Mouse (Mus musculus) T-helper 2 cell (primary cell): Measurements from ENCODE around the gene Catip.

Experiments
- in situ Hi-C: fragments of 300-600 bp; cut with MboI, MseI; formaldehyde crosslinking; loops from one replicate; pipeline ENCODE4 v1.15.1; 2025; ENCODE audit warnings: high pct_unique_total_duplicates

Catip gene

DNA sequence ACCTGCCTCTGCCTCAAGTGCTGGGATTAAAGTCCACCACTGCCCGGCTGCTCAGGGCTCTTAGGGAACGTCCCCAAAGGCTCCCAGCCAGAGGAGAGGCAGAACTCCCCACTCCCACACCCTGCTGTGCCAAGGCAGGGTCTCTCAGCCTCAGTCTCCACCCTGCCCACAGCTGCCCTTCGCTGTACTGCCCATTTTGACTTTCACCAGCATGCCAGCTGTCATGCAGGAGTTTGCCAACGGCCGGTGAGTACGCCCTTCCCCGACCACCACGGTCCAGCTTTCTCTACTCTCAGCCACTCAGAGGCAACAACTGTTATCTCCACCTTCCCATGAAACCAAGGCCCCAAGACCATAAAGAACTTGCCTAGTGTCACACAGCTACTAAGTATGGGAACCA, 22.6 kb downstream of the Catip start:
- in situ Hi-C loops: loop anchor here (10.0 to 25.0 kb wide), 2 partner anchors 90 to 447 kb away; no protein-coding TSS in a partner anchor

DNA sequence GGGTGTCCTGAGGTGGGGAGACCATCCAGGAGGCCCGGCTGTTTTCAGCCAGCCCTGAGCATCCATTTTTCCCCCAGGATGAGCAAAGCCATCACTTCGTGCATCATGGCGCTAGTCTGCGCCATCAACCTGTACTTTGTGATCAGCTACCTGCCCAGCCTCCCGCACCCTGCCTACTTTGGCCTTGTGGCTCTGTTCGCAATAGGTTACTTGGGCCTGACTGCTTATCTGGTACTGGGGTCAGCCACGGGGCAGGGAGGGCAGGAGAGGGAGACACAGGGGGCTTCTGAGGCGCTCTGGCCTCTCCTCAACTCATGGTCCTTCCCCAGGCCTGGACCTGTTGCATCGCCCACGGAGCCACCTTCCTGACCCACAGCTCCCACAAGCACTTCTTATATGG, 23.2 kb downstream of the Catip start:
- in situ Hi-C loops: loop anchor here (10.0 to 25.0 kb wide), 2 partner anchors 90 to 448 kb away; no protein-coding TSS in a partner anchor

DNA sequence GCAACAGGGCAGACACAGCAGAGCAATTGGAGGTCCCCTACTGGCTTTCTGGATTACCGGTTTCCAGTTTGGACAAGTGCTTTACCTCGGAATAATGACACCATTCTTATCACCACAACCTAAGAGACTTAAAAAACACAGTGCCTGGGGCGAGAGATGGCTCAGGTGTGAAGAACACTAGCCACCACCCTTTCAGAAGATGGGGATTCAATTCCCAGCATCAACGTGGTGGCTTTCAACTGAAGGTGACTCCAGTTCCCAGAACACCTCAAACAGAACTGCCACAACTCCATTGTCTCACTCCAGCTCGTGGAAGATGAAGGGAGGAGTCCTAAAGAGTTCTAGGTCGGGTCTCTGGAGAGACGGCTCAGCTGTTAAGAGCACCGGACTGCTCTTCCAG, 23.6 kb downstream of the Catip start:
- in situ Hi-C loops: loop anchor here (10.0 to 25.0 kb wide), 2 partner anchors 91 to 448 kb away; no protein-coding TSS in a partner anchor

DNA sequence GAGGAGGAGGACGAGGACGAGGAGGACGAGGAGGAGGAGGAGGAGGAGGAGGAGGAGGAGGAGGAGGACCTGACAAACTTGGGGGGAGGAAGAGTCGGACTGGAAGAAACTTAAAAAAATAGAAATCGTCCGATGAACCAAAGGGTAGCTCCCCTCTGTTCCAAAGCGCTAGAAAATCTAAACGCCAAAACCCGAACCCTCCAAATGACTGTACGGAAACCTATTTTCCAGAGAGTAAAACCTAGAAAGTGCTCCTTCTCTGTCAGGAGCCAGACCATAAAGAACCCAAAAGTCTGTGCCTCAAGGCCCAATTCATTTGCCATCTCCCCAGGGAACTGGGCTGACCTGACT, 24.4 kb downstream of the Catip start:
- in situ Hi-C loops: loop anchor here (10.0 to 25.0 kb wide), 2 partner anchors 92 to 449 kb away; no protein-coding TSS in a partner anchor

DNA sequence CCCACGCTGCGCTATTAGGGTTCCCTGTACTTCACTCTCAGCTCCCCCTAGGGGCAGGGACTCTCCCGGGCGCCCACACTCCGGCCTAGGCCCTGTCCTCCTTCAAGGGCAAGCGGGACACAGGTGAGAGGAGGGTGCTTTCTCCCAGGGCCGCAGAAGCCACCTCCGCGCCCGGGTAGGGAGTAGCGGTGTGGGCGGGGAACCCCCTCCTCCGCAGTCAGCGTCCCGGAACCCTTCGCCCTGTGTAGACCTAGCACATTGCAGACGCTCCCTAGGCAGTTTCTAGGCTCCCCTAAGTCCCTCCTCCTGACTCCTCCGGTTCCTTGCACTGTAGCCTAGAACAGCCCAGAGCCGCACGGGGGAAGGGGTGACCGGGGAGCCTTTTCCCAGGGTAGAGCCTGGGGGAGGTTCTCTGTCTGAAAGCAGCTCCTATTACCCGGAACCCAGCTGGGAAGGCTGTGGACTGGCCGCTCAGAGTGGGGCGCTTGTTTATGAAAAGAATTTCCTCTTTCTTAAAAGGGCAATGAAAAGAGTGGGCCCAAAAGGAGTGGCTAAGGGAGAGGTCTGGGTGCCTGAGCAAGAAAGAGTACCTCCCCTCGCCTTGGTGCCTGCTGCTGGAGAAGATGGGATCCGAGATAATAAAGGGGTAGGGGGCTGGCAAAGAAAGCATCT, 24.9 kb downstream of the Catip start:
- in situ Hi-C loops: loop anchor here (10.0 to 25.0 kb wide), 2 partner anchors 92 to 450 kb away; no protein-coding TSS in a partner anchor

DNA sequence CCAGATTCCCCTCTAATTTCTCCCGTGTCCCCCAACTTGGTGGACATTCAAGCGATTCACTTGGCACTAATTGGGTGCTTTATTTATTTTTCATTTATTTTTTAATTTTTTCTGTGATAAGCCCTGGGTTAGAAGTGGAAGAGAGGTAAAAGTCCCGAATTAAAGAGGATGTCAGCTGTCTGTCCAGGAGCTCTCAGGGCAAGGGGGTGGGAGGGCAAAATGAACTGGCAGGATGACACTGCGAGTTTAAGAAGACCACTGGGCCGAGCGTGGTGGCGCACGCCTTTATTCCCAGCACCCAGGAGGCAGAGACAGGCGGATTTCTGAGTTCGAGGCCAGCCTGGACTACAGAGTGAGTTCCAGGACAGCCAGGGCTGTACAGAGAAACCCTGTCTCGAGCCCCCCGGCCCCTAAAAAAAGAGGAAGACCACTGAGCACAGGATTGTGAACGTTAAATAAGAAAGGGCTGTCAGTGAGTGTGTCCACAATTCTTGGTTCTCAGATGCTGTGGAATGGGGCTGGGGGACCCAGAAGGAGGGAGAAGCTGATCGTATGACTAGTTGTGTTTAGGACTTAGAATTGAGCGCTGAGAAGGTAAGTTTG, 25.6 kb downstream of the Catip start:
- in situ Hi-C loops: loop anchor here (10.0 to 25.0 kb wide), 2 partner anchors 93 to 450 kb away; no protein-coding TSS in a partner anchor

DNA sequence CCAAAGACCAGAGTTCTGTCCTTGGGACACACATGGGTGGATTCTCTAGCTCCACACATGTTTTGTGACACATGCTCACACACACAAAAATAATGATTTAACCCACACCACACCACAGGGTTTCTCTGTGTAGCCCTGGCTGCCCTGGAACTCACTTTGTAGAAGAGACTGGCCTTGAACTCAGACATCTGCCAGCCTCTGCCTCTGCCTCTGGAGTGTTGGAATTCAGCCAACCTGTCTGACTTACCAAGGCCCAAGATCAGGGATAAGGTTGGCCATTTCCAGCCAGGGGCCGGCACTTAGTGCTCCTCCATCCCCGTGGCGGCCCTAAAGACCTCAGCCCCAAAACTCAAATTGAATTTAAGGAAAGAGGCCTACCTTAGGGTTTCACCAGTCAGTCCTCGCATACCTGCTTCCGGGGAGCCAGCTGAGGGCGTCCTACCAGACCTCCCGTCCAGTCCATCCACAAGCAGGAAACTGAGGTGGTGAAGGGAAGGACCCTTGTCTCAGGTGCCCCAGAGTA, 26.6 kb downstream of the Catip start:
- in situ Hi-C loops: loop anchor here (10.0 to 25.0 kb wide), 2 partner anchors 94 to 451 kb away; no protein-coding TSS in a partner anchor

DNA sequence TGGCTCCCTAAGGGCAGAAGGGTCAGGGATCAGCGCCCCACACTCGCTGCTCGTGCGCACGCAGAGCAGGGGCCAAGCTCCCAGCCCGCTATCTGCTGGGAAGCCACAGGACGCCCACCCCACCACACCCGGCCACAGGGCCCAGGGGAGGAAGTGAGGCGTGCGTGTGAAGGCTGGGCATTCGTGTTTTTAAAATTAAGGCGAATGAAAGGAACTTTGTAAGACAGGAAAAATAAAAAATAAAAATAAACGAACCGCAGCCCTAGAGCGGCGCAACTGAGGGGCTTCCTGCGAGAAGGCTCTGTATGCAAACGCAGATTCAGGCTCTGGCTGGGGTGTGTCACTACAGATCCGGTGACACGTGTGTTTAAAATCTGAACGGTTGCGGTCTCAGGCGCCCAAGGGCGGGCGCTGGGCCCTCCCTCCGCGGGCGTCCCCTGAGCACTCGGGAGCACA, 28.0 kb downstream of the Catip start:
- in situ Hi-C loops: loop anchor here (10.0 to 25.0 kb wide), 2 partner anchors 95 to 453 kb away; no protein-coding TSS in a partner anchor

DNA sequence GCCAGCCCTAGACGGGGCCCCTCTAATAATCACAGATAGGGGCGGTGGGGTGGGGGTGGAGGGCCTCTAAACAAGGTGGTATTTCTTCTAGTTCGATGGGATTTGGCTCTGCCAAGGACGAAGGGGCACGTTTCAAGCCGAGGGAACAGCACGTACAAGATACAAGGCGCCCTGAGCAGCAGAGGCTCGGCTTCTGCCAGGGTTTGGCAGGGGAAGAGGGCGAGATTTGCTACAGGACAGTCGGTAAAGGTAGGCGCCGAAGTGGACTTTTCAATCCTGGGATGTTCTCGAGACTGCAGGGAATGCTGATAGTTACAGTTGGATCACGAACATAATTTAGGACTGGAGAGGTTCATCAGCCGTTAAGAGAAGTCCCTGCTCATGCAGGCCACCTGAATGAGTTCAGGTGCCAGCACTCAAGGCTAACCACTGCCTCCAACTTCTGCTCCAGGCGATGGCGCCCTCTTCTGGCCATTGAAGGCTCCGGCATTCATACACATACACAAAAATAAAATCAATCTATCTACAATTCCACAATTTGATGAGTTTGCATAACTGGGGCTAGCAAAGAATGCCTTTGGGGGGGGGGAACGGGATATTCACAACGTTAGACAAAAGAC, 28.5 kb downstream of the Catip start:
- in situ Hi-C loops: loop anchor here (25.0 kb wide), 1 partner anchor 453 kb away; no protein-coding TSS in a partner anchor

DNA sequence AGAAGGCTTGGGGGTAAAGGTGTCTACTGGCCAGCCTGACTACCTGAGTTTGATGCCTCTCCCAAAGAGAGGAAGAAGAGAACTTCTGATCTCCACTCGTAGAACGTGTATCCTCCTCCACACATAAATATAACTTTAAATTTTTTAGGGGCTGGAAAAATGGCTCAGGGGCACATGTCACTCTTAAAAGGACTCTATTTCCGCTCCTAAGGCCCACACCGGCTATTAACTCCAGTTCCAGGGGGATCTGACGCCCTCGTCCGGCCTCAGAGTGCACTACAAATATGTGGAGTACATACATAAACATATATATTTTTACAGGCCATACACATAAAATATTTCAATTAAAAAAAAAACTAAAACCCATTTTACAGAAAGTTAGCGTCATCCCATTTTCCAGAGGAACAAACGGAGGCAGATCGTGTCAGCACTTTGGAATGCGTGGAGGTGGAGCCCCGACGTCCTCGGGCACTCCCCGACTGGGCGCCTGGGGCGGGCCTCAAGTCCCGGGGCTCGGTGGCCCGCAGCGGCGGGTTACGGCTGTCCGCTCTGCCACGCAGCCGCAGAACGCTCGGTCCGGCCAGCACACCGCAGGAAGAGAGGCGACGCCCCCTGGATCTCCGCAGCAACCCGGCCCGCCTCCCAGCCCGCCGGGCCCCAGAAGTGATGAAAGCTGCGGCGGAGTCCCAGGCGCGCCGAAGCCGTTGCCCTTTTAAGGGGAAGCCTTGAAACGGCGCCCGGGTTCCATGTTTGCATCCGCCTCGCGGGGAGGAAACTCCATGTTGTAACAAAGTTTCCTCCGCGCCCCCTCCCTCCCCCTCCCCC, 29.2 kb downstream of the Catip start, which contains the start of gene Ctdsp1:
Ctdsp1 (plus strand) TSS at position 586 of the 825 bp plus-strand sequence.
- in situ Hi-C loops: loop anchor here (25.0 kb wide), 1 partner anchor 454 kb away; no protein-coding TSS in a partner anchor

DNA sequence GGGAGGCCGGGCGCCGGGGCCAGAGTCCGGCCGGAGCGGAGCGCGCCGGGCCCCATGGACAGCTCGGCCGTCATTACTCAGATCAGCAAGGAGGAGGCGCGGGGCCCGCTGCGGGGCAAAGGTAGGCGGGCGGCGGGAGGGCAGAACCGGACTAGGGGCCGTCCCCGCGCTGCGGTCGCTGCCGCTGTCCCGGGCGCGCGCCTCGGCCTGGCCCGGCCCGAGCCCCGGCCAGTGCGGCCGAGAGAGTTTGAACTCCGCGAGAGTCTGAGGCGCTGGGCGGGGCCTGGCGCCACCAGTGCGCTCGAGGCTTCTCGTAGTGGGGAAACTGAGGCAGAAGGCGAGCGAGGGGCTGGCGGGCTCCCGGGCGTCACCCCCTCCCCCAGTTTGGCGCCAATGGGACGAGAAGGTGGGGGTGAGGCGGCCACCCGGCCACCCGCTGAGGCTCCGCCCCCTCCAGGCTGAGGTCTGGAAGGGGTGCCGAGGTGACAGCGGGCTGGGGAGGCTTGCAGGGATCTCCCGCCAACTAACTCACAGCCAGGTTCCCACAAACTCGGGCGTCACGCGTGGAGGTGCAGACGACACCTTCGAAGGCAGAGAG, 30.0 kb downstream of the Catip start:
- in situ Hi-C loops: loop anchor here (25.0 kb wide), 1 partner anchor 455 kb away; no protein-coding TSS in a partner anchor

DNA sequence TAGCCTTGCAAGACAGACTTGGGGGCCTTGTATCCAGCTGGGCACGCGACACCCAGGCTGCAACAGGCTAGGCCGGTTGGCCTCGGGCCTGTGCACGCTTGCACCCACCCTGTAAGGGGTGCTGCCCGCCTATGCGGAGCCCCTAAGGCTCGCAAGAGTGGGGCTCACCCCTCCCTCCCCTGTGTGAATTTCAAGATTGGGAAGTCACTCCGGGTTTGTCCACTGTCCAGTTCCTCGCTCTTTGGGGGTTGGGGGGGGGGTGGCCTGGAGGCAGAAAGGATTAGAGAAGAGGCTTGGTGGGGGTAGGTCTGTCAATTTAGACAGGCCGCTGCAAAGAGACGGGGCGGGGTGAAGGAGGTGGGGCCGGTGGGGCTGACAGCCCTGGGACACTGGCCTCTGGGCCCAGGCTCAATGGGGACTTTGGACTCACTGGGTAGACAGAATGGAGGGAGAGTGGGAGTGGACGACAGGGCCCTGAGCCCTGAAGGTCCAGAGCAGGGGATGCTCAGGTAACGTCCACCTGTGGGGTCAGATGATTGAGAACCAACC, 30.6 kb downstream of the Catip start:
- in situ Hi-C loops: loop anchor here (25.0 kb wide), 1 partner anchor 455 kb away; no protein-coding TSS in a partner anchor

DNA sequence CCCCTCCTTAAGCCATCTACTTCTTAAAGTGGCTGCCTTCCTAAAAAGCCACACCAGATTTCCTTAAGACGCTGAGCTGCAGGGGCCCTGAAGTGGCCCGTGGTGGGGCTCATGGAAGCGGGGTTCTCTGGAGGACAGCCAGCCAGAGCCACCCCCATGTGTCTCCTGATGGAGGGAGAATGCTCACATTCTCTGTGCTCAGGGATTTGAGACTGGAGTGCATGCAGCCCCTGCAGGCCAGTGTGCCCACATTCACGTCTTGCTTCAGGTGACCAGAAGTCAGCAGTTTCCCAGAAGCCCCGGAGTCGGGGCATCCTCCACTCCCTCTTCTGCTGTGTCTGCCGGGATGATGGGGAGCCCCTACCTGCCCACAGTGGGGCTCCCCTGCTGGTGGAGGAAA, 31.1 kb downstream of the Catip start:
- in situ Hi-C loops: loop anchor here (25.0 kb wide), 1 partner anchor 456 kb away; no protein-coding TSS in a partner anchor

DNA sequence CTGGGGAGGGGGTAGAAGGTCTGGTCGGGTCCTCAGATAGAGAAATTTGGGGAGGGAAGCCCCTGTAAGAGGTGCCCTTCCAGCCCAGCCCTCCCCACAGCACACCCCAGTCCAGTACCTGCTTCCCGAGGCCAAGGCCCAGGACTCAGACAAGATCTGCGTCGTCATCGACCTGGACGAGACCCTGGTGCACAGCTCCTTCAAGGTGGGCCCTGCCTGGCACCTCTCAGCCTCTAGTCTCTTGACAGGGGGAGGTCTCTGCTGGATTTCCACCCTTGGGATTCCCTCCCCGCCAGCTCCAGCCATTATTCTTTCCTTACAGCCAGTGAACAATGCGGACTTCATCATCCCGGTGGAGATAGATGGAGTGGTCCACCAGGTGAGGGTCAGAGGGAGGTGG, 31.8 kb downstream of the Catip start:
- in situ Hi-C loops: loop anchor here (25.0 kb wide), 1 partner anchor 456 kb away; no protein-coding TSS in a partner anchor

DNA sequence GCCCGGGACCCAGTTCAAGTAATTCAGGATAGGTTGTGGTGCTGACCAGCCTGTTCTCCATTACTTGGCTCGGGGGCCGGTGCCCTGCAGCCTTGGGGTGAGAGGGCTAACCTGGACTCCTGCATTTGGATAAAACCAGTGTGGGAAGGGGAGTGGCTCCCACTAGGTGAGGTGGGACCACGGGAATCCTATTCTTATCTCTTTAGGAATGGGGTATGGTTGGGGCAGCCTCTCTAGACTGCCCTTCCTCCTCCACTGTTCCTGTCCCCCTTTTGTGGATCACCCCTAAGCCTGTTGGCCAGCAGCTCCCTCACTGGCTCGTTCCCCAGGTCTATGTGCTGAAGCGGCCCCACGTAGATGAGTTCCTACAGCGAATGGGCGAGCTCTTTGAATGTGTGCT, 32.4 kb downstream of the Catip start:
- in situ Hi-C loops: loop anchor here (25.0 kb wide), 1 partner anchor 457 kb away; no protein-coding TSS in a partner anchor

DNA sequence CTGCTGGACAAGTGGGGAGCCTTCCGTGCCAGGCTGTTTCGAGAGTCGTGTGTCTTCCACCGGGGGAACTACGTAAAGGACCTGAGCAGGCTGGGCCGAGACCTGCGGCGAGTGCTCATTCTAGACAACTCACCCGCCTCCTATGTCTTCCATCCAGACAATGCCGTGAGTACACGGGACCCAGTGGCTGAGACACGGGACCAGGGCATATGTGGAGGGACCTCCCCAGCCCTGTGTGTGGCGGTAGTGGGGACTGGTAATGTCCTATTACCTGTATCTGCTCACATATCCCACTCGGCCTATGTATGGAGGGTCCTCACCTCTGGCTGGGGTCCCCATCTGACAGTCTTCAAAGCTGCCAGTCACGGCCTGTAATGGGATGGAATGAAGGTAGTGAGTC, 33.0 kb downstream of the Catip start:
- in situ Hi-C loops: loop anchor here (25.0 kb wide), 1 partner anchor 458 kb away; no protein-coding TSS in a partner anchor

DNA sequence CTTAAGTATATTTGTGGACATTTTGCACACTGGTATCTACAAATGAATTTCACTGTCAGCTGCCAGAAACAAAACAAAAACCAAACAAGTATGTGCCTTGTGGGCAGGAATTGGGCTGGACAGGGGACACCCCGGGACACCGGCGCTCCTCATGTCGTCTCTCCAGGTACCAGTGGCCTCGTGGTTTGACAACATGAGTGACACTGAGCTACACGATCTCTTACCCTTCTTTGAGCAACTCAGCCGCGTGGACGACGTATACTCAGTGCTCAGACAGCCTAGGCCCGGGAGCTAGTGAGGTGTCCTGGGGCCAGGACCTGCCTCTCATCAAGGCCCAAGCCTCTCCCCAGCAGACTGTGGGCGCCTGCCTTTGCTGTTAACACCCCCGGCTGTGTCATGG, 33.4 kb downstream of the Catip start:
- in situ Hi-C loops: loop anchor here (25.0 kb wide), 1 partner anchor 458 kb away; no protein-coding TSS in a partner anchor

DNA sequence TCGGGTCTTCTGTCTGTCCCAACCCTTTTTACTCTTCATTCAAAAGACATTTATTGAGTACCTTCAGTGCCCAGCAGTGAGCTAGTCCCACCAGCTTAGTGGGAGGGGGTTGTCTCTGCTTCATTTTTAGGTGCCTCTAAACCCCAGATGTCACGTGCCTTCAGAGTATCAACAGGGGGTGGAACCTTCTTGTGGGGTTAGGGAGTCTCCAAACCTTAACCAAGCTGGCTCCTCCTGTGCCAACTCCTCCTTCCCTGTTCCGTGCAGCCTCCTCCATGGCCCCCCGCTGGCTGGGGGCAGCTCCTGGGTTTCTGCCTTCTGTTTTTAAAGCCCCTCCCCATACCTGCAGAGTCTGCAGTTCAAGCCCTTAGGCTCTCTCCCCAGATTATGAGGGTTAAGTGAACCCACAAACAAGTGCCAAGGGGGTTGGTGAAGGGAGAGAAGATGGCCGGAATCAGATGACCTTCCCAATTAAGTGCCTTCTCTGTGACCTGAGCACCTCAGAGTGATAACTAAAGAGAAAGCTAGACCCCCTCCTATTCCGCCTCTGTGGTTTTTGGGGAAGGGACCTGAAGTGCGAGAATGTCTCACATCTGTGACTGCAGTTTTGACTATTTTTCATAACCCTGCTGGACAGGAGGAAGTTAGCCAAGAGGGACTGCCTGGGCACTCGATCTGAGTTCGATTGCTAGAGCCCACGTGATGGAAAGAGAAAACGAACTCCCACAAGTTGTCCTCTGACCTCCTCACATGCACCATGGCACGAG, 34.7 kb downstream of the Catip start:
- in situ Hi-C loops: loop anchor here (25.0 kb wide), 1 partner anchor 459 kb away; no protein-coding TSS in a partner anchor
